Mouse (Mus musculus): ENCODE data around the gene Olfr1369-ps1.
"Not testable (repeated sequence)": the region's sequence is repeated elsewhere in the genome, so short reads cannot be mapped to it uniquely, and the experiment has no call there.

Gene Olfr1369-ps1

DNA sequence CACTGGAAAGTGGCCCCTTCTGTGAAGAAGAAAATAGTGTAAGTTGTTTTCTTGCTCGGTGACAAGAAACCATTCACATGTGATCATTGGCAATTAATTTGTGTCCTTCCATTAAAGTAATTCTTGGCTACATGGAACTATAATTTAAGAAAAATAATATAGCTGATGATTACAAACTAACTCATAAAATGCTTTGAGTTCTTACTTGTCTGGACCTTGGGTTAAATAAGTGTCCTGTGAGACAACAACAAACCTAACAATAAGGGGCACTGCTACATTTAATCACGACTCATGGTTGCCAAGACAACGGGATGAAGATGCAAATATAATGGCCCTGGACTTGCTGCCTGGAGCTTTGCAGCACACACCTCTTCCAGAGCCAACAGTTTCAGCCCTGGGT lies at the start of gene Olfr1369-ps1:
Gene Olfr1369-ps1, plus strand, starts transcription at position 301 of the 400 bp plus-strand sequence.
- not testable (repeated sequence) for DNase-seq (ENCODE audit: low spot score in 2 of 2)

DNA sequence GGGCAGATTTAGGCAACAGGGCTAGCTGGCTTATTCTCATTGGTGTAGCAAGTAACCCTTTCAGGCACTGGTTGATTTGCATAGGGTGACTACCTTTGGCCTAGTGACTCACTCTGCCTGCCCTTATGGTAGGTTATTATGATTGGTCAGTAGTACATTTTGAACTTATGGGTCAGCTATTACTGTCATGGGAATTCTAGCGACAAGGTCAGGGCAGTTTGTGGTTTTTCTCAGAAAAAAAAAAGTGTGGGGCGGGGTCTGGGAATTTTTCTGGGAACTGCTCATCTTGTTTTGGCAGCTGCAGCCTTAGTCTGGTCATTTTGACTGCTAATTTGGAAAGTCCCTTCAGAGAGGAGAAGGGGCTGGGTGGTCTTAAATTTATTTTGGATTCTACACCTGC lies 45.3 kb upstream of the Olfr1369-ps1 start:
- no peak for DNase-seq (ENCODE audit: low spot score in 2 of 2)

DNA sequence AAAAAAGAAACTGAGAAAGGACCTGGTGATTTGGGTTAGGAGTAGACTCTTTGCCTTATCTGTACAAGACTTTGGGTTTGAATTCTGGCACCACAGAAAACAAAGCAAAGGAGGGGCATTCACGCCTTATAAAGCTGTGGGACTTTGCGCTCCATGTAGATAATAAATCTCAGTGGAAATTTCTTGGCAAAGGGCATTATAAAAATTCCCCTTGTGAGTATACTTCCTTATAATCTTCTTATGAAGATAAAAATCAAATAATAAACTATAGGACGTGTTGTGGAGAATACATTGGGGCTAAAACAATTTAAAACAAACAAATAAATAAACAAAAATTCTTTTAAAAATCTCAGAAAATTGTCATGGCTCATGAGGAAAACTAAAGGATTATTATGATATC lies 36.4 kb upstream of the Olfr1369-ps1 start, which contains the start of gene Olfr1370:
Gene Olfr1370, minus strand, starts transcription at position 101 of the 400 bp plus-strand sequence.
- DNase-seq (ENCODE audit: low spot score in 2 of 2) = no peak

DNA sequence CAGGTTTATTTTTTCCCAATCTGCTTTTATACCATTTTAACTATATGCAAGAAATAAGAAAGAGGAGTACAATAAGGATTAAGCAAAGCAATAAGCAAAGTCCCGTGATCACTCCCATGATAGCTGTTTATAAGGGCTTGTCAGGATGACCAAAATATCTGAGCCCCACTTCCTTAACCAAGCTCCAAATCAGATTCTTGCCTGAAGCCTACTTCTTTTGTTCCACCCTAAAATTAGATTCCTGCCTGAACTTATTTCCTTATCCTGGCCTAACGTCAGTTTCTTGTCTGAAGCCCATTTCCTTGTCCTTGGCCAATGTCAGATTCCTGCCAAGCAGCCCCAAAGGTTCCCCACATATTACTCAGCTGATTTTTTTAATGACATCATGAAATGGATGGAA lies 28.6 kb upstream of the Olfr1369-ps1 start:
- DNase-seq (ENCODE audit: low spot score in 2 of 2) = no peak

DNA sequence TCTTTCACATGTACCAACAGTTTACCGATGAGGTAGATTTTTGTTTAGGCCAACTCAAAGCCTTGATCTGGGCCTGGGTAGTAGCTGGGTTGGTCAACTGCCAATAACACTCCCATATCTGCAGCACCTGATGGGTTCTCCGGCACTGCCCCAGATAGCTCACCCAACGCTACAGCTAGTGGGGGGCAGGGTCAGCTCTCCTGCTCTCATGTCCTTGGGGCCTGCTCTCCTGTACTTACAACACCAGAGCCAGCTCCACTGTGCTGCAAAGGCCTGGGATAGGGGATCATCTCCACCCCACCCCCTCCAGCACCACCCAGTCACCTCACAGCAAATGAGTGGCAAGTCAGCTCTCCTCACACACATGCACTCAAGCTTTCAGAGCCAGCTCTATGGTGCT lies 1.5 kb upstream of the Olfr1369-ps1 start:
- DNase-seq (ENCODE audit: low spot score in 2 of 2) = no peak

DNA sequence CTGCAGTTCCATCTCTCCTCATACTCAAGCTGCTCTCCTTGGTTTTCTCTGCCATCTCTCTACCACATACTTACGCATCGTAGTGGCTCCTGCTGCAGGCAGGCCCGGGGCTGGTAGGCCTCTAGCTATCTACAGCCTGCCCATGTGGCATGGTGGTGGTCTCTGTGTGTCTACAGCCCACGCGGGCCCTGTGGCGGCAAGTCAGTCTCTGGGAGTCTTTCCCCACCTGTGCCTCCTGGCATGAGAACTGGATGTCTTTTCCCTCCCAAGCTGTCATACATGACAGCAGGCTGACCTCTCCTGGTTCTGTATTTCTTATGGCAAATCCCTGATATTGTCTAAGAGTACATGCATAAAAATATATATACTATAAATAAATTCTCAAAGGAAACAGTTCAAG lies 842 bp upstream of the Olfr1369-ps1 start:
- no peak for DNase-seq (ENCODE audit: low spot score in 2 of 2)

DNA sequence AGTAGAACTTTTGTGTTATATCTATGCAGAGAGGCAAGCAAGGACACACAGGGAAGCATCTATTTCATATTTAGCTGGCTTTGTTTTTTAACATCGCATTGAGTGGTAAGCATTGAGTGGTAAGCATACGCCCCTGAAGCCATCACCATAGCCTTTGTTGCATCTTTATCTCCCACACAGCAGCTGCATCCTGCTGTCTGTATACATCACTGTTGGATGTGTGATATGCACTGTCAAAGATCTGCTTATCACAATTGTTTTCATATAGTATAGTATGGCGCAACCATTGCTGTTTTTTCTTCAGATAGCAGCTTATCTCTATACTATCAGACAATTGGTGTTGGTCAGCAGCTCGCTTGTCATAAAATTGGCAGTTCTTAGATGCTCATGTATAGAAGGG lies 2.8 kb downstream of the Olfr1369-ps1 start:
- DNase-seq (ENCODE audit: low spot score in 2 of 2) = no peak

DNA sequence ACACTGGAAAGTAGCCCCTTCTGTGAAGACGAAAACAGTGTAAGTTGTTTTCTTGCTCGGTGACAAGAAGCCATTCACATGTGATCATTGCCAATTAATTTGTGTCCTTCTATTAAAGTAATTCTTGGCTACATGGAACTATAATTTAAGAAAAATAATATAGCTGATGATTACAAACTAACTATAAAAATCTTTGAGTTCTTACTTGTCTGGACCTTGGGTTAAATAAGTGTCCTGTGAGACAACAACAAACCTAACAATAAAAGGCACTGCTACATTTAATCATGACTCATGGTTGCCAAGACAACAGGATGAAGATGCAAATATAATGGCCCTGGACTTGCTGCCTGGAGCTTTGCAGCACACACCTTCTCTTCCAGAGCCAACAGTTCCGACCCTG lies 18.1 kb downstream of the Olfr1369-ps1 start, which contains the start of gene Olfr263:
Gene Olfr263, plus strand, starts transcription at position 301 of the 400 bp plus-strand sequence.
- DNase-seq (ENCODE audit: low spot score in 2 of 2) = not testable (repeated sequence)

DNA sequence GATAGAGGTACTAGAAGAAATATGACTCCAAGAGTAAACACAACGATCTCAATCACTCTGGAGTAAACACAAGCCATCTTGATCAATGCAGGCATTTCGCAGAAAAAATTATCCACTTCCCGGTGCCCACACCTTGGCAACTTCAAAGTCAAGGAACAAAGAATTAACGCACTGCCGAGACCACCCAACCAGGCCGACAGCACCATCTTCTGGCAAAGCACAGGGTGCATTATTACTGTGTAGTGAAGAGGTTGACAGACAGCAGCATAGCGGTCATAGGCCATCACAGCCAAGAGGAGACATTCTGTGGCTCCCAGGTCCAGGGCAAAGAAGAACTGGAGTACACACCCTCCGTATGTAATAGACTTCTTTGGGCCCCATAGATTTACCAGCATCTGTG lies 31.1 kb downstream of the Olfr1369-ps1 start:
- DNase-seq (ENCODE audit: low spot score in 2 of 2) = no peak

DNA sequence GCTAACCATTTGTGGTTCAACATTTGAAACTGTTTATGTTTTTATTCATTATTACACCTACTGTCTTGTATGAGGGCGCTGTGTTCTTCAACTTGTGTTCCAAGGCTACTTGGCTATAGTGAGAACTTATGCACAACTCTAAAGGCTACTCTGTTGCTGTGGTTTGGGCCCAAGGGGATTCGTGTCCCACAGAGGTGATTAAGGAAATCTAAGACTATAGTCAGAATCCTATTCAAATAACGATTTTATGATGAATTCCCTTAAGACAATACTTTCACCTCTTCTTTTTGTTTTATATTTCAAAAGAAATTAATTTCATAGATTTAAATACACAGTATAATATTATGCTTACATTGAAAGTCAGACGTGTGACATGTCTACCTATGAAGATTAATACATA lies 34.5 kb downstream of the Olfr1369-ps1 start, which contains the start of gene Olfr1368:
Gene Olfr1368, minus strand, starts transcription at position 101 of the 400 bp plus-strand sequence.
- no peak for DNase-seq (ENCODE audit: low spot score in 2 of 2)

DNA sequence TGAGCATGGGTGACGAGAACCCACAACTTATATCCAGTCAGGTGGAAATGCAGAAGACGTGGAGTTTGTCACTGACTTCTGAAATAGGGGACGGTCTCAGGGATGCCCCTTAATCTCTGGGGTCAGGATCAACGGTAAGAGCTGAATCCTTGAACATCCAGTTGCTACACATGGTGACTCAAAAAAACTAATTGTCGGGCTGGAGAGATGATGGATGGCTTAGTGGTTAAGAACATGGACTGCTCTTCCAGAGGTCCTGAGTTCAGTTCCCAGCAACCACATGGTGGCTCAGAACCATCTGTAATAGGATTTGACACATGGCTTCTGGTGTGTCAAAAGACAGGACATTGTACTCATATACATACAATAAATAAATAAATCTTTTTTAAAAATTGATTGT lies 44.6 kb downstream of the Olfr1369-ps1 start:
- no peak for DNase-seq (ENCODE audit: low spot score in 2 of 2)

DNA sequence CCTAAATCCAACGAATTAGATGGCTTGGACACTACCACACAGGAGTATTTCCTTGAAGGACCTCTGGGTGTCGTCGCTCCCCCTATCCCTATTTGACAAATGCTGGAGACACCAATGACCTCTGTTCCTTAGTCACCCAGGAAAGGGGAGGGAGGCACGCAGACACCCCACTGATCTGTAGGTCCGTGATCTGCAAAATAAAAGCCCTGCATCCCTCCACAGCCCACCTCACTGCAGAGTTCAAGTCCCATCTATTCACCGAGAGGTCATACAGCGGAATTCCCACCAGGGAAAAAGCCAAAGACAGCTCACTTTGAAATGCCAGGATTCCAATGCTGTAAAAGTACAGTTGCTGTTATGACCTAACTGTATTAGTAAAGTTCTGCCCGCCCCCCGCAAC lies 46.8 kb downstream of the Olfr1369-ps1 start:
- DNase-seq (ENCODE audit: low spot score in 2 of 2) = no peak

DNA sequence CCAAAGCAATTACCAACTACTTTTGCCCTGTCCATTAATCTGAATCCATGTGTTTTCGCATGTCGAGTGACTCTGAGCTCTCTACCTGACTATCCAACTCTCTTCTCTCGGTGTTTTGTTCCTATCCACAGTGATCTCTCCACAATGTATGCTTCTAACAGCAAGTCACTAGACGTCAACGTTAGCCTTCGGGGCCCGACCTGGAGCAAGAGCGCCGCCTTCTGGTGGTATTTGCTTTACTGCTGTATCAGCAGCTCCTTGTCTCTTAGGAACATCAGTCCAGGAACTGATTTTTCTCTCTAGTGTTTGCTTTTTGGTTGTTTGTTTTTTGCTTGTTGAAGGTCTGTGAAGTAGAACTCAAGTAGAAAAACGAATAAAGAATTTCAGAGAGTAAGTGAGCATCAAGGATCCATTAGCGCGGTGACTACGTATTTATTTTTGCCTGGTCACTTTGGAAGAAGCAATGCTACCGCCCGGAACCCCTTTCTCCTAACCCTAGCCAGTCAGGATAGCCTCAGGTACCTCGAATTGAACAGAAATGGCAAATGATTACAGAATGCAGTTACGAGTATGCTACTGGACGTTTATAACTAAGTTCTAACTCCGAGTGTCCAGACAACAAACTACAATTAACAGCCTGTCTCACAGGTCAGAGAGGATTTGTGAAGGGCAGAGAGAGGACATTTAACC lies 47.6 kb downstream of the Olfr1369-ps1 start:
- DNase-seq (ENCODE audit: low spot score in 2 of 2) = peak; percentile 88 to 90

DNA sequence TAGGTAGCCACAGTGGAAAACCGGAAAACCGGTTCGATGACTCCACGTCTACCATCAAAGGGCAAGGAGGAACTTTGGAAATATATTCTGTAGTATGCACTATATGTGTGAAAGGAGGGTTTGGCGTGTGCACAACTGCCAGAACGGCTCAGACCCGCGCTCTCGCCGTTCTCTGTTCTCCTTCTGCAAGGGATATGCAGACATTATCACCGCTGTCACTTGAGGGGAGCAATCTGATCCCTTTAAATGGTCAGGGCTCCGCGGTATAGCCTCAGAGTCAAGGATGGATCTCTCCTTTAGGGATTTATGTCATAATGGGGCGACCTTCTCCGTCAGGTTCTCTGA lies 48.2 kb downstream of the Olfr1369-ps1 start:
- peak in 1 of 2 experiments; percentile 40 for DNase-seq (ENCODE audit: low spot score in 2 of 2)

DNA sequence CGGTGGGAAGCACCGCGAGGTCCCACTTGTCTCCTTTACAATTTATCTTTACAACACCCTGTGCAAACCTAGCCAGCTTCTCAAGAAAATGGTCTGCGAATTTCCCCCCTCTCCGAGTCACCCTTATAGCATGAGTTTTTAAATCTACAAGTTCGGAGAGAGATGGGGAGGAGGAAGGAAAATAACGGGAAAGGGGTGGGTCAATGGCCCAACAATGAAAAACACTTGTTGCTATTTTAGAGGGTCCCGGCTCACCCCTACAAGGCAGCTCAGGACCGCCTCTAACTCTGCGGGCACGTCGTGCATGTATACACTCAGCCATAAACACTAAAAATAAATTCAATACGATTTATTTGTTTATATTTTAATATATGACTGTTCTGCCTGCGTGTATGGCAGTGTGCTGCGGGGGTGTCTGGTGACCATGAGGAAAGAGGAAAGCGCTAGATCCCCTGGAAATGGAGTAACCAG lies 48.8 kb downstream of the Olfr1369-ps1 start:
- peak in 1 of 2 experiments; percentile 26 for DNase-seq (ENCODE audit: low spot score in 2 of 2)

DNA sequence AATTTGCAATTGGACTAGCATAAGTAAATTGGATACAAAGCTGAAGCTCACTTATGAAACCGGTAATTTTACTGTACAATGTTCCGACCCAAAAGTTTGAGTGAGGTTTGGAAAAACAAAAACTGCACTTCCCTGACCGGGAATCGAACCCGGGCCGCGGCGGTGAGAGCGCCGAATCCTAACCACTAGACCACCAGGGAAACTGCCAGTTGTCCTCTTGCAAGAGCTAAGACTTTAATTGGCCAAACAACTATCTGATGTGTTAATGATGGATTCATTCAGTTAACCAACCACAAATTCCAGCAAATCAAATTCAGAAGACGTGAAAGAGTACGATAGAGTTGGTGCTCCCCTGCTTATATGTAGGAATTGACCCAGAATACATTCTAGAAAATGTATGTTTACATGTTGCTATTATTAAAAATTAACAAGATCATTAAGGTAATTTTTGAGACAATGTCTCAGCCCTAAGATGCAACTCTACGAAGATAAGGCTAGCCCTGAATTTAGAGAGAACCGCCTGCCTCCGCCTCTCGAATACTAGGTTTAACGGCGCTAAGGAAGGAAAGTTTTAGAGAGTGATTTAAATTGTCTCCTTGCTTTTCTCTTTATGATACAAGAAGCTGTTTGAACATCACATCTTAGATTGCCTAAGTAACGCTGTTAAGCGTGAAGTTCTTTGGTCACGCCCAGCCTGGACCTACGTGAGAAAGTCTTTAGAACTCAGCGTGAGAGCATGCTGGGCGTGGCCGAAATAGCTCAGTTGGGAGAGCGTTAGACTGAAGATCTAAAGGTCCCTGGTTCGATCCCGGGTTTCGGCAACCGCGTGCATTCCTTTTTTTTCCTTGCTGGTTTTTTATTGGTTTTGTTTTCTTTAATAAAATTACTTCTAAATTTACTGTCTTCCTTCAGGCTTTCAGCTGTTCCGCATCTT lies 49.6 kb downstream of the Olfr1369-ps1 start:
- DNase-seq (ENCODE audit: low spot score in 2 of 2) = peak; percentile 96

DNA sequence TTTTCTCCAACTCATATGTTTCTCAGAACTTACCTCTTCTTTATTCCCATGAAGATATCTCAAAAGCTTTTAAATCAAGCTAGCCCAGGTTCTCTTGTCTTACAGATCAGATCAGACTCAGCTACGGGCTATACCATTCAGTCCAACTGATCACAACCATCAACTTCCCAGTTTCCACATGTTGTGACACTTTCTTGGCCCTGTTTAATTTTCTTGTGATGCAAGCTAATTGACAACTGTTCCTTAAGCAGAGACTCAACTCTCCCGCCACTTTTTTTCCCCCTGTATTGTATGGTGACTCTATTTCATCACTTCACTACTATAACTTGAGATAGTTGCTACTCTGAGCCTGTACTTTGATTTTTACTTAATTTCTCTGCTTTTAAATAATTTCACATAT lies 50.3 kb downstream of the Olfr1369-ps1 start:
- no peak for DNase-seq (ENCODE audit: low spot score in 2 of 2)

DNA sequence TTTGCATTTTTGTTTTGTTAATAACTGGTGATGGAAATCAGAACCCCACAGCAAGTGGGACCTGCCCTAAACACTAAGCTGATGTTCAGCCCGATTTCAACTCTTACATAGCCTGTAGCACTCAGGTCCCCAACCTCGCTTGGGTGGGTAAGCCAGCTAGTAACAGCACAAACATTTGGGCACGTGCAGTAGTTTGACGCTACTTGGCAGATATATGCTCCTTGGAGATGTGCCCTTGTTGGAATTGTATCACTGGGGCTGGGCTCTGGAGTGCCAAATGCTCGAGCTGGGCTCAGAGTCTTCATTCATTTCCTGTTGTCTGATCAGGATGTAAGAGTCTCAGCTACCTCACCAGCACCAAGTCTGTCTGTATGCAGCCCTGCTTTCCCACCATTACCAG lies 51.3 kb downstream of the Olfr1369-ps1 start:
- DNase-seq (ENCODE audit: low spot score in 2 of 2) = no peak

DNA sequence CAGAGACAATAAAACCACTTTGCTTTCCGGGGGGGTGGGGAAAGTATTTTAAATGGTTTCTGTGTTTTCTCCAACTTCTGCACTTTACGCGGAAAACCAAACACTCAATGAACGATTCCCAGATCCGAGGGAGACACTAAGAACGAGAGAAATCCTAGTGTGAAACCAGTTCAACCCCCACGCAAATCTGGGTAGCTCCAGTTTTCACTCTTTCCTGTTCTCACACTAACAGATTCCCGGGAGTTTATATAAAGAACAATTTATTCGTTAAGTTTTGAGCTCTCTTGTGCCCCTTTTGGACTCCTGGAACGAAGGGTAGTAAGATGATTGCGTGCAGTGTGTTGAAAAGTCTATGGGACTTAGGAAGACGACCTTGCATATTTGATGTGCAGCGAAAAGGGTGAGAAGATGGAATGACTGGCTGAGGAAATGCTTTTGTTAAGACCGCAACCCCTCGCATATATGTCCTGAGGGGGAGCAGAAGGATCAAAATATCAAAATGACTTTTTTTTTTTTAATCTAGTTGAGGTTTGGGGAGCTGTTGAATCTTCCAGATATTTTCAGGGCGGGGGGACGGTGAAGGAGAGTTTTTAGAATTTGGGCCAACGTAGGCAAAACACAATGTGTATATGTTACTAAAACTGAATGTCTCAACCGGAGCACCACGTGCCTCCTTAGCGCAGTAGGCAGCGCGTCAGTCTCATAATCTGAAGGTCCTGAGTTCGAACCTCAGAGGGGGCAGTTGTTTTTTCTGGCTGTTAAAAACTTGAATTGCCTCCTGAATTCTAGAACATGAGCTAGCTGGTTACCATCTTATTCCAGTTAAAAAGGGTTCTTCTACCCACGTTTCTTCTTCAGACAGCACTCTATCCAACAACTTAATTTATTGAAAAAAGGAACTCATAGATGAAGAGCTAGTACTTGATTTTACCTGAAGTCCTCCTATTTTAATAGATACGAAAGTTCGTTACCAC lies 55.9 kb downstream of the Olfr1369-ps1 start:
- peak; percentile 91 to 93 for DNase-seq (ENCODE audit: low spot score in 2 of 2)

DNA sequence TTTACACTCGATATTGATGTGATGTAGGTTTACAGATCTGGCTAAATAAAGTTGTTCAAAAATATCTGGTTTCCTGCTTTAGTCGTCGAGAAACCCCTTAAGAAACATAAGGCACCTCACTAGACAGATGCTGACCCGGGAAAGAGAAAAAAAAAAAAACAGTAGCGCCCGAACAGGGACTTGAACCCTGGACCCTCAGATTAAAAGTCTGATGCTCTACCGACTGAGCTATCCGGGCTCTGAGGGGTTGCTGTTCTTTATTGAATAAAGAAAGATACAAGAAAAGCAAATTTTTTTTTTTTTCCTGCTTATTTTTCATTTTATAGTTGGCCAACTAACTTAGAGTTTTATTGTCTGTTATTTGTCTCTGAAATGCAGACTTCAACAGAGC lies 56.6 kb downstream of the Olfr1369-ps1 start:
- no peak for DNase-seq (ENCODE audit: low spot score in 2 of 2)

DNA sequence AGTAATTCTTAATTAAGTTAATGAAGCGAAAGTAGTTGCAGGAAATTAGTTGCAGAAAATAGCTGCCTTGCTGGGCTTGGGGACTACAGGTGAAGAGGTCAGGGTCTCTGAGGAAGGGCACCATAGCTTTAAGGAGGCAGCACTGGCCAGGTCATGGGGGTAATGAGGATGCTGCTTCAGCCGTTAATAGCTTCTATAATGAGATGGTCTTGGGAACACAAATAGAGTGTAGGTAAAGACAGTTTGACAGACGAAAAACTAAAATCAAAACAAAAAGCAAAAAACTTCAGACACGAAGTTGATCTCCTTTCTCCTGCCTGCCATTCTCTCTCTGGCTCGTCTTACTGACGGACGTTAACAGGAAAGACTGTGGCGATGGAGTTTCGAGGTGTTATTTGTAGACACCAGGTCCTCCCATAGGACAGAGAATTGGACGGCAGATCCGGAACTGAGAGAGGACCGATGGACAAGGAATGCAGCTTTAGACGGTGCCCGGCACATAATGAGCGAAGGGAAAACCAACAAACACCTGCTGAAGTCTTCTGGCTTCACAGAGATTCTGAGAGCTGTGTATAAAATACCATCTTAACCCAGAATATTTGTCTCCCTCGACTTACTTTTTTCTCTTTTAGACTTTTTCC lies 57.2 kb downstream of the Olfr1369-ps1 start:
- DNase-seq (ENCODE audit: low spot score in 2 of 2) = peak; percentile 39 to 48
